Comparison of ENCODE assay signal across 10 mouse cellular contexts in the genomic region with DNA sequence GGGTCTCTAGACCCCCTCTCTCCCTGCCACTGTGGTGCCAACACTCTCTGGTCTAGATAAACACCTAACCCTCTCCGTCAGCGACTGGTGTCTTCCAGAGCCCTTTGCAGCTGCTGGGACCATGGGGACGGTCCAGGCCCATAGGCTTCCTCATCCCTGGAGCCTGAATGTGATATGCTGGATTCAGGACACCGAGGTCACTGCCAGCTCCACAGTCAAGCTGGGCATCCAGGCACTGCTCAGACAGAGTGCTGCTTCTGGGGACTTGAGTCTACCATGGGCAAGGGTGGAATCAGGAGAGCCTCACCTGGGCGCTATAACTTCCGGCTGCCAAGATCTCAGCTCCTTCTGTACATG.
DNase-seq lines count a peak whose midpoint lies in the region; ATAC-seq and TF ChIP-seq lines count a peak whose summit lies in the region.
"Had no signal": no experiment of that assay in that cellular context is flagged by ENCODE, and none has a peak within 500 bp of the region (broad histone marks: within the 10 kb centered on the region; RNA-seq: fewer than 3 reads in every experiment).

No protein-coding gene starts in this region.

- intact Hi-C loops in gastrocnemius, adult 2 months (cut with DNase I): loop anchor here (5.0 kb wide), 1 partner anchor 39 kb away; no protein-coding TSS in a partner anchor

- peak; percentile 67 for DNase-seq in gastrocnemius, adult 2 months
- no peak for DNase-seq in gastrocnemius, postnatal 10 days
- DNase-seq in lung, postnatal 36 days: no peak
- DNase-seq in cerebellum, postnatal 4 days (ENCODE audit: low spot score in 2 of 2): no peak
- DNase-seq in kidney, adult 9 months: no peak
- DNase-seq: B cell, adult 2 months had no signal

- WGBS in lung, embryonic 16.5 days: 64% methylated on average over 6 of the region's 6 CpGs
- WGBS in intestine, embryonic 16.5 days: 76% methylated on average over 6 of the region's 6 CpGs
- WGBS in stomach, embryonic 14.5 days: 77% methylated on average over 6 of the region's 6 CpGs

- H3K4me3 ChIP-seq in gastrocnemius, adult 2 months: peak overlapping the region; percentile 46
- no peak overlapping the region for H3K4me3 ChIP-seq in lung, embryonic 16.5 days (ENCODE audit: low read length)
- no peak overlapping the region for H3K4me3 ChIP-seq in intestine, embryonic 16.5 days (ENCODE audit: low read length)
- H3K4me3 ChIP-seq in stomach, embryonic 14.5 days (ENCODE audit: low read depth, low read length): no peak overlapping the region

- no peaks in the 10 kb centered on the region for H3K9me3 ChIP-seq in lung, embryonic 16.5 days (ENCODE audit: control insufficient read depth, low read length)
- no peaks in the 10 kb centered on the region for H3K9me3 ChIP-seq in intestine, embryonic 16.5 days (ENCODE audit: control insufficient read depth, low read length)
- H3K9me3 ChIP-seq in stomach, embryonic 14.5 days (ENCODE audit: control insufficient read depth, low read depth, low read length): no peaks in the 10 kb centered on the region

- H3K4me1 ChIP-seq in lung, embryonic 16.5 days (replicated peaks; ENCODE audit: control insufficient read depth, insufficient read depth, low read length): peaks cover 35% of the 10 kb centered on the region
- H3K4me1 ChIP-seq in intestine, embryonic 16.5 days (ENCODE audit: control insufficient read depth, insufficient read depth, low read length): peaks cover 30% of the 10 kb centered on the region
- peaks cover 24% of the 10 kb centered on the region for H3K4me1 ChIP-seq in stomach, embryonic 14.5 days (ENCODE audit: control insufficient read depth, insufficient read depth, low read length)

- peak overlapping the region; percentile 32 for H3K4me2 ChIP-seq in lung, embryonic 16.5 days (ENCODE audit: low read depth, low read length)
- 0 out of 2 replicates have a peak overlapping the region, but pooled peaks have one; percentile 5 for H3K4me2 ChIP-seq in intestine, embryonic 16.5 days (ENCODE audit: low read depth, low read length)
- H3K4me2 ChIP-seq in stomach, embryonic 14.5 days (replicated peaks; ENCODE audit: low read depth, low read length): no peak overlapping the region

- ATAC-seq in lung, embryonic 16.5 days (ENCODE audit: low read depth): peak; percentile 9; the same call in 1 of the 2 replicates
- ATAC-seq in intestine, embryonic 16.5 days: no peak; the same call in 1 of the 2 replicates
- no peak for ATAC-seq in stomach, embryonic 14.5 days (ENCODE audit: insufficient number of reproducible peaks, insufficient read depth, low FRiP score, low read depth)

- TF ChIP-seq CTCF in gastrocnemius, adult 2 months (IDR thresholded peaks at IDR 0.05): no peak

- no peaks in the 10 kb centered on the region for H3K36me3 ChIP-seq in lung, embryonic 16.5 days (ENCODE audit: control insufficient read depth, insufficient read depth, low read length)
- no peaks in the 10 kb centered on the region for H3K36me3 ChIP-seq in intestine, embryonic 16.5 days (ENCODE audit: control insufficient read depth, insufficient read depth, low read length)
- no peaks in the 10 kb centered on the region for H3K36me3 ChIP-seq in stomach, embryonic 14.5 days (ENCODE audit: control insufficient read depth, insufficient read depth, low read length)

- peak overlapping the region; percentile 89 for H3K27ac ChIP-seq in gastrocnemius, adult 2 months
- peak overlapping the region; percentile 89 for H3K27ac ChIP-seq in lung, embryonic 16.5 days (ENCODE audit: low read length)
- H3K27ac ChIP-seq in intestine, embryonic 16.5 days (ENCODE audit: low read length): peak overlapping the region; percentile 81
- H3K27ac ChIP-seq in stomach, embryonic 14.5 days (ENCODE audit: low read length): peak overlapping the region; percentile 48; the same call in 1 of the 2 replicates
- H3K27ac ChIP-seq: liver, embryonic 14.5 days had no signal

- H3K9ac ChIP-seq in lung, embryonic 16.5 days (ENCODE audit: low read length): peak overlapping the region; percentile 47; the same call in 1 of the 2 replicates
- peak overlapping the region; percentile 56 for H3K9ac ChIP-seq in intestine, embryonic 16.5 days (ENCODE audit: low read depth, low read length)
- no peak overlapping the region for H3K9ac ChIP-seq in stomach, embryonic 14.5 days (replicated peaks; ENCODE audit: low read depth, low read length)
- H3K9ac ChIP-seq: liver, embryonic 14.5 days had no signal

- no peaks in the 10 kb centered on the region for H3K27me3 ChIP-seq in lung, embryonic 16.5 days (ENCODE audit: control insufficient read depth, insufficient read depth, low read depth, low read length)
- H3K27me3 ChIP-seq in intestine, embryonic 16.5 days (replicated peaks; ENCODE audit: control insufficient read depth, insufficient read depth, low read length): no peaks in the 10 kb centered on the region; the same call in 1 of the 2 replicates
- H3K27me3 ChIP-seq in stomach, embryonic 14.5 days (ENCODE audit: control insufficient read depth, insufficient read depth, low read length): no peaks in the 10 kb centered on the region
